Mouse (Mus musculus) E14TG2a.4 (cell line): Measurements from ENCODE around the gene Prkcg.

Experiments
- CTCF ChIP-seq: conservative IDR thresholded peaks from 2 replicates; pipeline ENCODE4 v1.5.1; 2014; ENCODE audit warnings: low read length
- NANOG ChIP-seq: IDR thresholded peaks from 2 replicates; pipeline ENCODE4 v1.6.1; 2014; ENCODE audit warnings: borderline replicate concordance, low read length, mixed read lengths

DNA sequence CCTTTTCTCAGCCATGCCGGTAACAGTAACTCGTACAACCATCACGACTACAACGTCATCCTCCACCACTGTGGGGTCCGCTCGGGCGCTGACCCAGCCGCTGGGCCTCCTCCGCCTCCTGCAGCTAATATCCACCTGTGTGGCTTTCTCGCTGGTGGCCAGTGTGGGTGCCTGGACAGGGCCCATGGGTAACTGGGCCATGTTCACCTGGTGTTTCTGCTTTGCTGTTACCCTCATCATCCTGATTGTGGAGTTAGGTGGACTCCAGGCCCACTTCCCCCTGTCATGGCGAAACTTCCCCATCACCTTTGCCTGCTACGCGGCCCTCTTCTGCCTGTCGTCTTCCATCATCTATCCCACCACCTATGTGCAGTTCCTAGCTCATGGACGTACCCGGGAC is 7.7 kb downstream of the Prkcg start:
- TF ChIP-seq CTCF, result no peak
- TF ChIP-seq NANOG, result no peak
